Mouse (Mus musculus): ENCODE data around the gene Sycn.

DNA sequence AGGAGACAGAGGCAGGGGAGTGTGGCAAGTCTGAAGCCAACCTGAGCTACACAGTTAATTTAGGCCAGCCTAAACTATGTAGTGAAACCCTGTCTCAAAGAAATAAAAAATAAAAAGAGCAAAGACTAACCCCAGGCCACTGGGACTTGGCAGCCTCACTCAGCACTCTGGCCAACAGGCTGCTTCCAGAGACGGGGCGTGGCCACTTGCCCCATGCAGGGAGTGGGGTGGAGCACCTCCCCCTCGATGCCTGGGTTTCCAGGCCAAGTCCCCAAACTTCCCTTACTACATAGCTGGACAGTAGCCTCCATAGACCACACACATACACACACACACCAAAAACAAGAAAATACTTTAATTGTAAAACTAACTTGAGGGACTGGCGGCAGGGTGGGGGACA, 17.8 kb downstream of the Sycn start:
- TF ChIP-seq POLR2A (IDR thresholded peaks at IDR 0.05; ENCODE audit: control insufficient read depth in 1 of 2, insufficient read depth in 1 of 2, low read depth in 1 of 2, low read length in 2 of 2, poor library complexity in 1 of 2) (no peak), CTCF (IDR thresholded peaks at IDR 0.05 in 2 of 3, conservative IDR thresholded peaks at IDR 0.05 in 1 of 3; ENCODE audit: control insufficient read depth in 1 of 3, insufficient read depth in 1 of 3, low read depth in 2 of 3, low read length in 3 of 3, poor library complexity in 1 of 3, severe bottlenecking in 1 of 3) (no peak), ZKSCAN1 (IDR thresholded peaks at IDR 0.05; ENCODE audit: low read depth, low read length) (no peak), MEF2A (IDR thresholded peaks at IDR 0.05; ENCODE audit: extremely low read depth, insufficient replicate concordance, low read depth, low read length, poor library complexity, severe bottlenecking) (no peak), RCOR1 (IDR thresholded peaks at IDR 0.05; ENCODE audit: low read depth, low read length) (no peak), SIN3A (IDR thresholded peaks at IDR 0.05; ENCODE audit: low read length) (no peak), E2F4 (IDR thresholded peaks at IDR 0.05; ENCODE audit: borderline replicate concordance, low read depth, low read length) (no peak), TBP (IDR thresholded peaks at IDR 0.05; ENCODE audit: low read depth, low read length) (no peak), ETS1 (IDR thresholded peaks at IDR 0.05; ENCODE audit: low read depth, low read length) (no peak), MAZ (IDR thresholded peaks at IDR 0.05; ENCODE audit: low read depth, low read length) (no peak), MAFK (IDR thresholded peaks at IDR 0.05; ENCODE audit: borderline replicate concordance, low read depth, low read length) (no peak), MXI1 (IDR thresholded peaks at IDR 0.05; ENCODE audit: low read depth, low read length) (no peak)

All from MEL (cell line).